16 mouse cellular contexts compared by ENCODE assay signal in the genomic region with DNA sequence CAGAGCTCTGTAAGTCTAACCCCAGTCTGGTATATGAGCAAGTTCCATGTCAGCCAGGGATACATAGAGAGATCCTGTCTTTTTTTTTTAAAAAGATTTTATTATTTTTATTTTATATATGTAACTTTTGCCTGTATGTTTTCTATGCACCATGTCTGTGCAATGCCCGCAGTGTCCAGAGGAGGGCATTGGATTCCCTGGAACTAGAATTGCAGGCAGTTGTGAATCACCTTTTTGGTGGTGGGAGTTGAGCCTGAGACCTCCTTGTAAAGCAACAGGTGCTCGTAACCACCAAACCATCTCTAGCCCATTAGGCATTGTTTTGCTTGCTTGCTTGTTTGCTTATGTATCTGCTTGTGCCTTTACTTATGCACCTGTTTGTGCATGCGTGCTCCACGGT. TPM values are rescaled to one million over a fixed set of nuclear protein-coding genes. Genes with fewer than 3 reads are reported as not detected.
DNase-seq lines count a peak whose midpoint lies in the region; ATAC-seq and TF ChIP-seq lines count a peak whose summit lies in the region.
"Had no signal": no experiment of that assay in that cellular context is flagged by ENCODE, and none has a peak within 500 bp of the region (broad histone marks: within the 10 kb centered on the region; RNA-seq: fewer than 3 reads in every experiment).

No protein-coding gene starts in this region.

- in situ Hi-C loops in ES-E14 (cut with MboI; ENCODE audit: low sequenced_read_pairs in 2 of 2, unreplicated experiment in 2 of 2), result no loop called here

- no peak overlapping the region for H3K27ac ChIP-seq in heart, postnatal 0 days (ENCODE audit: low read depth)
- no peak overlapping the region for H3K27ac ChIP-seq in lung, embryonic 14.5 days (ENCODE audit: low read depth)
- H3K27ac ChIP-seq in ES-E14 (ENCODE audit: insufficient read depth, low read depth, low read length, poor library complexity, severe bottlenecking), result no peak overlapping the region
- no peak overlapping the region for H3K27ac ChIP-seq in midbrain, embryonic 16.5 days (ENCODE audit: low read length)
- H3K27ac ChIP-seq: macrophage had no signal

- TF ChIP-seq EP300 in heart, postnatal 0 days (IDR thresholded peaks at IDR 0.05; ENCODE audit: low read depth), result no peak

- H3K4me2 ChIP-seq in heart, postnatal 0 days (ENCODE audit: low read depth, low read length), result no peak overlapping the region
- H3K4me2 ChIP-seq in lung, embryonic 14.5 days, result no peak overlapping the region
- no peak overlapping the region for H3K4me2 ChIP-seq in midbrain, embryonic 16.5 days (ENCODE audit: low read length)

- no peak overlapping the region for H3K9ac ChIP-seq in heart, postnatal 0 days (replicated peaks; ENCODE audit: low read depth, low read length)
- no peak overlapping the region for H3K9ac ChIP-seq in lung, embryonic 14.5 days
- no peak overlapping the region for H3K9ac ChIP-seq in ES-E14 (ENCODE audit: insufficient read depth, low read depth, low read length, poor library complexity, severe bottlenecking)
- no peak overlapping the region for H3K9ac ChIP-seq in midbrain, embryonic 16.5 days (ENCODE audit: low read depth, low read length)

- no peak overlapping the region for H3K4me3 ChIP-seq in heart, postnatal 0 days (ENCODE audit: low read depth, low read length)
- H3K4me3 ChIP-seq in lung, embryonic 14.5 days (ENCODE audit: low read depth, low read length), result no peak overlapping the region
- no peak overlapping the region for H3K4me3 ChIP-seq in ES-E14 (ENCODE audit: insufficient read depth in 1 of 2, low read depth in 1 of 2, low read length in 2 of 2, poor library complexity in 1 of 2, severe bottlenecking in 1 of 2)
- no peak overlapping the region for H3K4me3 ChIP-seq in midbrain, embryonic 16.5 days (ENCODE audit: low read depth, low read length)

- 91% methylated on average over 4 of the region's 4 CpGs for WGBS in heart, postnatal 0 days
- whole genome bisulfite sequencing in lung, embryonic 14.5 days, result 86% methylated on average over 4 of the region's 4 CpGs
- 91% methylated on average over 4 of the region's 4 CpGs for WGBS in midbrain, embryonic 16.5 days

- peak; percentile 18; the same call in 1 of the 2 replicates for TF ChIP-seq CTCF in heart, postnatal 0 days (IDR thresholded peaks at IDR 0.05; ENCODE audit: low read depth)
- peak; percentile 52 for TF ChIP-seq CTCF in lung, embryonic 14.5 days (IDR thresholded peaks at IDR 0.05; ENCODE audit: low read depth)

- no peaks in the 10 kb centered on the region for H3K4me1 ChIP-seq in heart, postnatal 0 days (ENCODE audit: control insufficient read depth, insufficient read depth)
- H3K4me1 ChIP-seq in lung, embryonic 14.5 days (ENCODE audit: insufficient read depth), result no peaks in the 10 kb centered on the region
- no peaks in the 10 kb centered on the region for H3K4me1 ChIP-seq in ES-E14 (ENCODE audit: control insufficient read depth in 2 of 2, insufficient read depth in 2 of 2, low read length in 2 of 2, poor library complexity in 1 of 2)
- no peaks in the 10 kb centered on the region for H3K4me1 ChIP-seq in midbrain, embryonic 16.5 days (ENCODE audit: control insufficient read depth, insufficient read depth, low read length)

- ATAC-seq in heart, postnatal 0 days (ENCODE audit: insufficient read depth, low read depth), result no peak
- no peak for ATAC-seq in lung, embryonic 14.5 days (ENCODE audit: insufficient read depth)
- ATAC-seq in midbrain, embryonic 16.5 days, result no peak
- ATAC-seq: Patski had no signal

- no peak for DNase-seq in heart, postnatal 0 days (ENCODE audit: low spot score)
- no peak for DNase-seq in heart, adult 18-20 months
- peak; percentile 15 for DNase-seq in lung, embryonic 14.5 days
- DNase-seq in lung, postnatal 10 days, result no peak
- DNase-seq in ES-E14 (ENCODE audit: low read depth, low spot score), result peak; percentile 15
- DNase-seq in induced T-regulatory cell, adult 2 months (ENCODE audit: low read depth), result peak; percentile 10
- DNase-seq: cerebellum, postnatal 25 days; thymus, adult 18-20 months had no signal

- no peaks in the 10 kb centered on the region for H3K27me3 ChIP-seq in heart, postnatal 0 days (ENCODE audit: control insufficient read depth, insufficient read depth, low read length)
- no peaks in the 10 kb centered on the region for H3K27me3 ChIP-seq in lung, embryonic 14.5 days (ENCODE audit: insufficient read depth, low read length)
- no peaks in the 10 kb centered on the region for H3K27me3 ChIP-seq in midbrain, embryonic 16.5 days (ENCODE audit: control insufficient read depth, insufficient read depth, low read depth, low read length)
- H3K27me3 ChIP-seq: Patski had no signal

- no peaks in the 10 kb centered on the region; the same call in 1 of the 2 replicates for H3K36me3 ChIP-seq in heart, postnatal 0 days (replicated peaks; ENCODE audit: control insufficient read depth, insufficient read depth, low read length)
- no peaks in the 10 kb centered on the region for H3K36me3 ChIP-seq in lung, embryonic 14.5 days (ENCODE audit: insufficient read depth)
- no peaks in the 10 kb centered on the region for H3K36me3 ChIP-seq in ES-E14 (ENCODE audit: control insufficient read depth, insufficient read depth, low read length, poor library complexity, severe bottlenecking)
- no peaks in the 10 kb centered on the region for H3K36me3 ChIP-seq in midbrain, embryonic 16.5 days (ENCODE audit: control insufficient read depth, insufficient read depth, low read length)

- no peaks in the 10 kb centered on the region for H3K9me3 ChIP-seq in heart, postnatal 0 days (replicated peaks; ENCODE audit: control insufficient read depth, low read length)
- no peaks in the 10 kb centered on the region for H3K9me3 ChIP-seq in lung, embryonic 14.5 days (ENCODE audit: low read depth, low read length)
- H3K9me3 ChIP-seq in ES-E14 (ENCODE audit: control insufficient read depth, insufficient read depth, low read depth, low read length), result no peaks in the 10 kb centered on the region
- no peaks in the 10 kb centered on the region for H3K9me3 ChIP-seq in midbrain, embryonic 16.5 days (replicated peaks; ENCODE audit: control insufficient read depth, low read length, poor library complexity, severe bottlenecking)

TF ChIP-seq in ES-E14, 5 proteins besides CTCF, POLR2A, EP300 and RAD21:
- TF ChIP-seq ZC3H11A (IDR thresholded peaks at IDR 0.05; ENCODE audit: borderline replicate concordance, low read depth, low read length) (0 out of 2 replicates have a peak, but pooled peaks have one; percentile 18), HCFC1 (IDR thresholded peaks at IDR 0.05; ENCODE audit: borderline replicate concordance, insufficient read depth, low read length) (no peak)

RNA-seq across cellular contexts. Expression of a gene that starts 35.6 kb away (rescaled TPM):
- 20.3 TPM in 2 replicates for total RNA-seq in heart, postnatal 0 days (2014; rRNA removed; ENCODE audit: low replicate concordance)
- polyA plus RNA-seq in heart, postnatal 0 days (2015; fragmentation: Nextera tagmentation; extraction: Ambion mirVana), result 19.0 and 21.9 TPM in 2 replicates
- 10 to 100 TPM; 32.1 to 36.0 TPM for total RNA-seq in heart, adult 18-20 months (2021)
- polyA plus RNA-seq in lung, embryonic 14.5 days (2014; fragmentation: Nextera tagmentation; extraction: Ambion mirVana), result 18.9 and 21.8 TPM in 2 replicates
- 17.4 and 21.4 TPM in 2 replicates for total RNA-seq in ES-E14 (2012; rRNA removed)
- 9.6 and 10.5 TPM in 2 replicates for polyA plus RNA-seq in midbrain, embryonic 16.5 days (2015; fragmentation: Nextera tagmentation; extraction: Ambion mirVana)

RNA-seq across cellular contexts. Expression of a gene that starts 58.6 kb away (rescaled TPM):
- not detected in 2 replicates for total RNA-seq in heart, postnatal 0 days (2014; rRNA removed; ENCODE audit: low replicate concordance)
- not detected in 2 replicates for polyA plus RNA-seq in heart, postnatal 0 days (2015; fragmentation: Nextera tagmentation; extraction: Ambion mirVana)
- not detected for total RNA-seq in heart, adult 18-20 months (2021)
- polyA plus RNA-seq in lung, embryonic 14.5 days (2014; fragmentation: Nextera tagmentation; extraction: Ambion mirVana), result not detected in 2 replicates
- total RNA-seq in ES-E14 (2012; rRNA removed), result not detected in 2 replicates
- not detected in 2 replicates for polyA plus RNA-seq in midbrain, embryonic 16.5 days (2015; fragmentation: Nextera tagmentation; extraction: Ambion mirVana)
- total RNA-seq: gastrocnemius, adult 8-10 months; layer of hippocampus, adult 8-10 months had no signal
- polyA plus RNA-seq: heart, embryonic 14.5 days; intestine, embryonic 14.5 days; limb, embryonic 11.5 days; macrophage; Patski had no signal

Comparison
In these comparisons a context has a peak if more than half of its experiments do, and no peak if none do; other contexts are left out.
1. DNase-seq: peak in lung, embryonic 14.5 days (single experiment), ES-E14 (single experiment) and induced T-regulatory cell, adult 2 months (single experiment); none in heart, postnatal 0 days (single experiment), heart, adult 18-20 months (0 of 2) and lung, postnatal 10 days (single experiment).